Mouse (Mus musculus): ENCODE measurements around the gene Smurf2. TPM values are rescaled to one million over a fixed set of nuclear protein-coding genes. Genes with fewer than 3 reads are reported as not detected.

Gene Smurf2
- polyA plus RNA-seq, 1 experiment = 13.7 TPM

DNA sequence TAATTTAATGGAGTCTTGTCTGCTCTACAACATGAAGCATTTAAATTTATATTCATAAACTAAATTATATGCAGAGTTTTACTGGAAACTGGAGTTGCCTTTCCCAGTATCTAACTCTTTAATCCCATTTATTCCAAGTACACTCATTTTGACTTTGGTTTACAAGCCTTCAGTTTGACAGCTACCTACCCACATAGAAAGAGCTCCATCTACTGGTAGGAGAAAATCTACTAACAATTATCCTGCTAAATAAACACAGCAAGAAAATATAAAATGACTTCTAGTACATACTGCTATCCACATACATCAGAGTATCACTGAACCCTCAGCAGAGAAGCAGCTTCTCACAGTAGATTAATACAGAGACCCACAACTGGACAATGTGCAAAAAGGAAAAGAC is 9.3 kb downstream of the Smurf2 start:
- TF ChIP-seq POLR2A (IDR thresholded peaks at IDR 0.05; ENCODE audit: extremely low read depth, insufficient read depth, low read length) = no peak
- no peak for TF ChIP-seq CTCF (IDR thresholded peaks at IDR 0.05; ENCODE audit: extremely low read depth, insufficient read depth, low read length)
- H3K27ac ChIP-seq (ENCODE audit: insufficient read depth, low read length) = no peak overlapping the region
- H3K4me1 ChIP-seq (ENCODE audit: control insufficient read depth, insufficient read depth, low read length) = no peaks in the 10 kb centered on the region
- no peak overlapping the region for H3K4me3 ChIP-seq (ENCODE audit: insufficient read depth, low read length)

DNA sequence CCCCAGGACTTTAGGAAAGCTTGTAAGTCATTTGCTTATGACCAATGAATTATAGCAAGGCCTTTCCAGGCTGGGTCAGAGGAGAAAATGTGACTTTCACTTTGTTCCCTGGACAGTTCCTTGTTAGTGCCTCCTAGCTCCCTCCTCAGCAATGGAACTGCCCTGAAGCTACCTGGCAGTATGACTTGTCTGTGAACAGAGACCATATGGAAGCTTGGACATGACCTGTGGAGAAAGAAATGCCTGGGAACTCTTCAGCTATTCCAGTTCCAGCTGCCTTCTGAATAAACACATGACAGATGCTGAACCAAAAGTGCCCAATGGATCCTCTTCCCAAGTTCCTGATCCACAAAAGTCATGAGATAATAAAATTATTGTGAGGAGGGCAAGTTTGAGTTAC is 12.5 kb downstream of the Smurf2 start:
- TF ChIP-seq POLR2A (IDR thresholded peaks at IDR 0.05; ENCODE audit: extremely low read depth, insufficient read depth, low read length) = no peak
- TF ChIP-seq CTCF (IDR thresholded peaks at IDR 0.05; ENCODE audit: extremely low read depth, insufficient read depth, low read length) = no peak
- Histone ChIP-seq H3K4me1 (ENCODE audit: control insufficient read depth, insufficient read depth, low read length) (no peaks in the 10 kb centered on the region; the same call in 1 of the 2 replicates), H3K4me3 (ENCODE audit: insufficient read depth, low read length) (no peak overlapping the region), H3K27ac (ENCODE audit: insufficient read depth, low read length) (no peak overlapping the region)

DNA sequence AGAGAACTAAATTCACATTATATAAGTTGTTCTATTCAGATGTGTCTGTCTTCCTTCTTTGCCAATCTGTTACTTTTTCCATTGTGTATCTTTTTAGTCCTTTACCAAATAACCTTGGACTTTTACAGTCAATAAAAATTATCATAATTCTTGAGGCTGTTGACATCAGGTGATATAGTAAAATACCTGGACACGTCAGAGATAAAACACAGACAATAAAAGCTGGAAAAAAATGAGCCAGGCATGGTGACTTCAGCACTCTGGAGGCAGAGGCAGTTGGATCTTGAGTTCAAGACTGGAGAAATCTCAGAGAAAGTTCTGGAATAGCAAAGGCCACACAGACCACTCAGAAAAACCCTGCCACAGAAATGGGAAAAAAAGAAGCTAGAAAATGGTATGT is 13.3 kb downstream of the Smurf2 start:
- no peak overlapping the region for H3K27ac ChIP-seq (ENCODE audit: insufficient read depth, low read length)
- no peak for TF ChIP-seq POLR2A (IDR thresholded peaks at IDR 0.05; ENCODE audit: extremely low read depth, insufficient read depth, low read length)
- no peak for TF ChIP-seq CTCF (IDR thresholded peaks at IDR 0.05; ENCODE audit: extremely low read depth, insufficient read depth, low read length)
- H3K4me3 ChIP-seq (ENCODE audit: insufficient read depth, low read length) = no peak overlapping the region
- no peaks in the 10 kb centered on the region; the same call in 1 of the 2 replicates for H3K4me1 ChIP-seq (ENCODE audit: control insufficient read depth, insufficient read depth, low read length)

DNA sequence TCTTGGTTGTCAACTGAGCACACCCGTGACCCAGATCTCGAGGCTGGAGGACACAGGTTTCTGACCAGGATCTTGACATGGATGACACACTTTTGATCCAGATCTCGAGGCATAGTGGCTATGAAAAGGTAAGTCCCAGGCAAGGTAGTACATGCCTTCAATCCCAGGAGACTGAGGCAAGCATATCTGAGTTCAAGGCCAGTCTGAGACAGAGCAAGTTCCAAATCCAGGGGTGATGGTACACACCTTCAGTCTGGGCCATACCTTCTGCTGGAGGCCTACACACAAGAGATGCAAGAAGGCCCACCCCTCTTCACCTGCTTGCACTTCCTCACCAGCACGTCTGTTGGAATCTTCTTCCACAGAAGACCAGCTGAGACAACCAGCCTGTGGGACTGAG is 14.8 kb downstream of the Smurf2 start:
- Histone ChIP-seq H3K27ac (ENCODE audit: insufficient read depth, low read length) (no peak overlapping the region), H3K4me1 (ENCODE audit: control insufficient read depth, insufficient read depth, low read length) (no peaks in the 10 kb centered on the region; the same call in 1 of the 2 replicates)
- TF ChIP-seq POLR2A (IDR thresholded peaks at IDR 0.05; ENCODE audit: extremely low read depth, insufficient read depth, low read length) = no peak
- TF ChIP-seq CTCF (IDR thresholded peaks at IDR 0.05; ENCODE audit: extremely low read depth, insufficient read depth, low read length) = no peak

DNA sequence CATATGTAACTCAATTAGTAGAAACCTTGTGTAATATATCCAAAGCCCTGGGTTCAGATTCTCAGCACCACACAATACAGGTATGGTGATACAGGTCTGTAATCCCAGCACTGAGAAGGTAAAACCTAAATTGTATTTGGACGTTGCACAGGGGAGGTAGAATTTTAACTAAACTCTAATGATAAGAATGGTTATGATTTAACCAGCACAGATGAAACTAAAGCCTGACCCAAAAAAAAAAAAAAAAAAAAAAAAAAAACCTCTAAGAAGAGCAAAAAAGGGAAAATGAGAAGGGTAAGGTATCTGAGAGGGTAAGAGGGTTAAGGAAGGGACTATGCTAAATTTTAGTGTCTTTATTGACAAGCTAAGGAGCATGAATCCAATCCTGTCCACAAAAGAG is 20.7 kb downstream of the Smurf2 start:
- no peak overlapping the region for H3K4me3 ChIP-seq (ENCODE audit: insufficient read depth, low read length)
- TF ChIP-seq CTCF (IDR thresholded peaks at IDR 0.05; ENCODE audit: extremely low read depth, insufficient read depth, low read length) = no peak
- no peak for TF ChIP-seq POLR2A (IDR thresholded peaks at IDR 0.05; ENCODE audit: extremely low read depth, insufficient read depth, low read length)
- no peaks in the 10 kb centered on the region; the same call in 1 of the 2 replicates for H3K4me1 ChIP-seq (ENCODE audit: control insufficient read depth, insufficient read depth, low read length)
- H3K27ac ChIP-seq (ENCODE audit: insufficient read depth, low read length) = no peak overlapping the region

More for the DNA sequence above, 14.8 kb downstream of the Smurf2 start:
- no peak overlapping the region for H3K4me3 ChIP-seq (ENCODE audit: insufficient read depth, low read length)

DNA sequence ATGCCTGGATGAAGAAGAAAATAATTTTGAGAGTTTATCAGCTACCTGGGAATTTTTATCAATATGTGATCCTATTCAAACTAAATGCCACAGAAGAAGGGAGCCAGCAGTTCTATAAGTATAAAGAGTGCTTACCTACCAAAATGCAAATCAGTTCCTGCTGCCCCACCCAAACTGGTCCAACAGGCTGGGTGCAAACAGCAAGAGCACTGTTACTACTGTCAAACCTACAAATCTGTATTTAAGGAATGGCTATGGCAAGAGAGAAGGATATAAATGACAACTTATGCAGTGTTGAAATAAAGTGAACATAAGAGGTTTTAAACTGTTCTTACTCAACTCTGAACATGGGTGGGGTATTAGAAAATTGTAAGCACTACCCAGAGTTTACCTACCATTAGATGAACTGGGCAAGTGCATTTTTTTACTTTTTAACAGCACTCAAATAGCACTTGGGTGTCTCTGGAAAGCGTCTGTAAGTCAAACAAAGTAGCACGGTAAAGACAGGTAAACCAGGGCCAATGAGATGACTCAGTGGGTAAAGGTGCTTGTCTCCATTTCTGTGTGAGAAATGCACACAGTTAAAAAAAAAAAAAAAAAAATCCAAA is 23.9 kb downstream of the Smurf2 start:
- TF ChIP-seq CTCF (IDR thresholded peaks at IDR 0.05; ENCODE audit: extremely low read depth, insufficient read depth, low read length) (no peak), POLR2A (IDR thresholded peaks at IDR 0.05; ENCODE audit: extremely low read depth, insufficient read depth, low read length) (no peak)
- Histone ChIP-seq H3K4me1 (ENCODE audit: control insufficient read depth, insufficient read depth, low read length) (no peaks in the 10 kb centered on the region; the same call in 1 of the 2 replicates), H3K27ac (ENCODE audit: insufficient read depth, low read length) (no peak overlapping the region), H3K4me3 (ENCODE audit: insufficient read depth, low read length) (no peak overlapping the region)

DNA sequence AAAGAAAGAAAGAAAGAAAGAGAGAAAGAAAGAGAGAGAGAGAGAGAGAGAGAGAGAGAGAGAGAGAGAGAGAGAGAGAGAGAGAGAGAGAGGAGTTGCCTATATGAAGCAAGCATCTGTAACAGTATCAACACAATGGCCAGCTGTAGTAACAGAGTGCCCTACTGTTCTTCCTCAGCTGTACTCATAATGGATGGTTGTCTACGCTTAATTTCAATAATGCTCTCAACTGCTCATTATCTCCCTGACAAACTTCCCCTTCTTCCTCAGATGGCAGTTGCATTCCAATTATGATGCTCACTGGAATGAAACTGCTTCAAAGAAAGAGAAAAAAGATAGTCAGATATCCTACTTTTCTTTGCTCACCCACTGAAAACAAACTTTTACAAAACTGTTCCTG is 36.9 kb downstream of the Smurf2 start:
- Histone ChIP-seq H3K4me3 (ENCODE audit: insufficient read depth, low read length) (no peak overlapping the region), H3K27ac (ENCODE audit: insufficient read depth, low read length) (no peak overlapping the region), H3K4me1 (ENCODE audit: control insufficient read depth, insufficient read depth, low read length) (peaks cover 8% of the 10 kb centered on the region)
- TF ChIP-seq POLR2A (IDR thresholded peaks at IDR 0.05; ENCODE audit: extremely low read depth, insufficient read depth, low read length) = no peak
- no peak for TF ChIP-seq CTCF (IDR thresholded peaks at IDR 0.05; ENCODE audit: extremely low read depth, insufficient read depth, low read length)

DNA sequence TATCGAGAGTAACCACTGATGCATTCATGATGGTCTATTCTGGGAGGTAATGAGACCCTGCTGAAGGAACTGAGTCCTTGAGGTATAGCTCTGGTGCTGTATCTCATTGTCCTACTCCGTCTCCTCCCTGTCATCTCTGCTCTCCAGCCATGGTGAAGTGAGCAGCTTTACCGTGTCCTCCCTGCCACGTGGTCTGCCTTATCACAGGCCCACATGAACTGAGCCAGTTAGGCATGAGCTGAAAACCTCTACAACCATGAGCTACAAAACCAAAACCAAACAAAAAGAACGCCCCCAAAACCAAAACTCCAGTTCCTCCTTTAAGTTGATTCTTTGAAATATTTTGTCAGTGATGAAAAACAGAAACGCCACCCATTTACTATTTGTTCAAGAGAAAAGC is 47.9 kb downstream of the Smurf2 start:
- Histone ChIP-seq H3K27ac (ENCODE audit: insufficient read depth, low read length) (no peak overlapping the region), H3K4me3 (ENCODE audit: insufficient read depth, low read length) (no peak overlapping the region), H3K4me1 (ENCODE audit: control insufficient read depth, insufficient read depth, low read length) (no peaks in the 10 kb centered on the region; the same call in 1 of the 2 replicates)
- TF ChIP-seq POLR2A (IDR thresholded peaks at IDR 0.05; ENCODE audit: extremely low read depth, insufficient read depth, low read length) = no peak
- TF ChIP-seq CTCF (IDR thresholded peaks at IDR 0.05; ENCODE audit: extremely low read depth, insufficient read depth, low read length) = no peak

DNA sequence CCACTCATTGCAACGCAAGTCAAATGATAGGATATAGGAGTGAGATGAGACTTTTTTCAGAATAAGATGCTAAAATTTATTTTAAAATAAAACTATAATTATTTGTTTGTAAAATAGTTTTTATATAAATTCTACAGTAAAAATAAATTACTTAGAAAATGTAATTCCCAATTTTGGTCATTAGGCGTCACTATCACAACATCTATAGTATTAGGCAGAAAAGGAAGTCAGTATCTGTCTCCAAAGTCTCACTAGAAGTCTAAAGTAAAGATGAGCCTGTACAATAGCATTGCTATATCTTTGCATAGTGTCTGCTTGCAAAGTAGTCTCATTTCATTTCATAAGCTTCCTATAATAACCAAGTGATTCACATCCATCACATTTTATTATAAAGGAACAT is 69.1 kb downstream of the Smurf2 start:
- TF ChIP-seq CTCF (IDR thresholded peaks at IDR 0.05; ENCODE audit: extremely low read depth, insufficient read depth, low read length) (no peak), POLR2A (IDR thresholded peaks at IDR 0.05; ENCODE audit: extremely low read depth, insufficient read depth, low read length) (no peak)
- H3K27ac ChIP-seq (ENCODE audit: insufficient read depth, low read length) = no peak overlapping the region
- H3K4me3 ChIP-seq (ENCODE audit: insufficient read depth, low read length) = no peak overlapping the region
- no peaks in the 10 kb centered on the region for H3K4me1 ChIP-seq (ENCODE audit: control insufficient read depth, insufficient read depth, low read length)

DNA sequence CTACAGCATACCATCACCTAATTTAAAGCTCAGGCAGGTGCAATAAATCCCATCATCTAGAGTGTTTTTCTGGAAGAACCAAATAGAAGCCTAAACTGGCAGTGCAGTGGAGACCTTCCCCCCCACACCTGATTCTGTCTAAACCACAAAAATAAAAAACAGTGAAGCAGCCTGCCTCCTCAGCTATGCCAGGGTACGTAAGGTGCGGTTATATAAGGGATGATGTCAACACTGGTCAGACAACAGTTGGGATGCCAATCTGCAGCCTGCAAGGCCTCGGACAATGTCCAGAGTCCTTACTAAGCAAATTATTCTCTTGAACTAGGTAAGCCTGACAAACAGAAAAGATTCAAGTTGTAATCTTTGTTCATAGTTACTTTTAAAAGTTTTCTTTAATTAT is 78.5 kb downstream of the Smurf2 start:
- no peak overlapping the region for H3K27ac ChIP-seq (ENCODE audit: insufficient read depth, low read length)

More for the DNA sequence above, 78.5 kb downstream of the Smurf2 start:
- Histone ChIP-seq H3K4me3 (ENCODE audit: insufficient read depth, low read length) (no peak overlapping the region), H3K4me1 (ENCODE audit: control insufficient read depth, insufficient read depth, low read length) (no peaks in the 10 kb centered on the region; the same call in 1 of the 2 replicates)
- TF ChIP-seq CTCF (IDR thresholded peaks at IDR 0.05; ENCODE audit: extremely low read depth, insufficient read depth, low read length) = no peak
- no peak for TF ChIP-seq POLR2A (IDR thresholded peaks at IDR 0.05; ENCODE audit: extremely low read depth, insufficient read depth, low read length)

Data from cortical plate, adult 2 months (tissue).